Mouse (Mus musculus) midbrain, embryonic 16.5 days (tissue): ENCODE results near the gene Safb2. TPM values are rescaled to one million over a fixed set of nuclear protein-coding genes. Genes with fewer than 3 reads are reported as not detected.
"Not testable (repeated sequence)": the region's sequence is repeated elsewhere in the genome, so short reads cannot be mapped to it uniquely, and the experiment has no call there.

ENCODE experiments used
- ATAC-seq: fragments of 200-750 bp; cut with Nextera tagmentation; 2 replicates; pipeline ENCODE4 v1.8.0; 2017; ENCODE audit warnings: moderate TSS enrichment
- H3K27ac ChIP-seq: fragments of 300-500 bp; sonication (generic); 2 replicates; pipeline ENCODE4 v1.5.1; 2014; ENCODE audit warnings: mild to moderate bottlenecking, low read length, mixed read lengths
- H3K27me3 ChIP-seq: fragments of 300-500 bp; sonication (generic); 2 replicates; pipeline ENCODE4 v1.6.1; 2014; ENCODE audit warnings: low read depth, low read length, mixed read lengths; ENCODE audit not compliant: control insufficient read depth, insufficient read depth
- H3K36me3 ChIP-seq: fragments of 300-500 bp; sonication (generic); 2 replicates; pipeline ENCODE4 v1.6.1; 2014; ENCODE audit warnings: mild to moderate bottlenecking, low read length, moderate library complexity, mixed read lengths; ENCODE audit not compliant: control insufficient read depth, insufficient read depth
- H3K4me1 ChIP-seq: fragments of 300-500 bp; sonication (generic); 2 replicates; pipeline ENCODE4 v1.6.1; 2014; ENCODE audit warnings: mild to moderate bottlenecking, low read length, mixed read lengths; ENCODE audit not compliant: control insufficient read depth, insufficient read depth
- H3K4me2 ChIP-seq: fragments of 300-500 bp; sonication (generic); 2 replicates; pipeline ENCODE4 v1.6.1; 2014; ENCODE audit warnings: mild to moderate bottlenecking, low read length, mixed read lengths
- H3K4me3 ChIP-seq: fragments of 300-500 bp; sonication (generic); 2 replicates; pipeline ENCODE4 v1.5.1; 2014; ENCODE audit warnings: low read depth, mild to moderate bottlenecking, low read length, moderate library complexity, mixed read lengths
- H3K9ac ChIP-seq: fragments of 300-500 bp; sonication (generic); 2 replicates; pipeline ENCODE4 v1.6.1; 2014; ENCODE audit warnings: low read depth, low read length, mixed read lengths
- H3K9me3 ChIP-seq: fragments of 300-500 bp; sonication (generic); replicated peaks from 2 replicates; pipeline ENCODE4 v1.6.1; 2014; ENCODE audit warnings: mild to moderate bottlenecking, low read length, mixed read lengths; ENCODE audit not compliant: control insufficient read depth, poor library complexity, severe bottlenecking
- WGBS: fragments of 180-500 bp; shearing (Covaris S2); extraction: QIAGEN DNeasy Blood & Tissue Kit; methylation state at CpG from one replicate; pipeline ENCODE4 v1.1.7; 2014; 5-methylcytosine and 5-hydroxymethylcytosine counted together
- polyA plus RNA-seq: library from polyadenylated mRNA; unstranded; fragments of >200 nt; fragmentation: Nextera tagmentation; extraction: Ambion mirVana; gene quantifications from 2 replicates; pipeline ENCODE4 v1.2.1, GENCODE M21; 2015

Safb2 gene
- polyA plus RNA-seq = 63.2 and 70.6 TPM in 2 replicates

GRCm38 (mm10) chr17:56584257-56585130 is at the start of gene Safb2, which contains the start of gene Safb:
TSS of gene Safb2 (minus strand) at chr17:56584585.
TSS of gene Safb (plus strand) at chr17:56584825.
- H3K9ac ChIP-seq = peak within 1 kb of the TSS; percentile 87
- peaks cover 16% of the 10 kb centered on the region for H3K36me3 ChIP-seq
- under 1% methylated on average over 84 of the region's 101 CpGs for WGBS
- peaks cover 41% of the 10 kb centered on the region for H3K4me1 ChIP-seq
- peak within 1 kb of the TSS; percentile 95 for H3K4me2 ChIP-seq
- H3K4me3 ChIP-seq = peak within 1 kb of the TSS; percentile 83
- peak; percentile 95 for ATAC-seq
- H3K27ac ChIP-seq = peak within 1 kb of the TSS; percentile 95
- H3K9me3 ChIP-seq = no peaks in the 10 kb centered on the region
- no peaks in the 10 kb centered on the region for H3K27me3 ChIP-seq

- Histone ChIP-seq H3K27ac (no peak overlapping the region), H3K27me3 (no peaks in the 10 kb centered on the region), H3K36me3 (no peaks in the 10 kb centered on the region), H3K4me3 (no peak overlapping the region), H3K9ac (no peak overlapping the region), H3K4me2 (no peak overlapping the region), H3K4me1 (no peaks in the 10 kb centered on the region), H3K9me3 (no peaks in the 10 kb centered on the region)
- no peak for ATAC-seq
- WGBS = 81% methylated on average over 6 of the region's 6 CpGs
These were observed 49.6 kb upstream of the Safb2 start for GRCm38 (mm10) chr17:56634023-56634422.

GRCm38 (mm10) chr17:56631807-56632206 is 47.4 kb upstream of the Safb2 start:
- Histone ChIP-seq H3K4me3 (no peak overlapping the region), H3K36me3 (no peaks in the 10 kb centered on the region), H3K27ac (no peak overlapping the region), H3K4me2 (no peak overlapping the region), H3K9me3 (no peaks in the 10 kb centered on the region), H3K4me1 (peaks cover 4% of the 10 kb centered on the region; the same call in 1 of the 2 replicates), H3K27me3 (no peaks in the 10 kb centered on the region), H3K9ac (no peak overlapping the region)
- WGBS = 44% methylated on average over 4 of the region's 4 CpGs
- ATAC-seq = no peak

GRCm38 (mm10) chr17:56629800-56630781 is 45.7 kb upstream of the Safb2 start:
- H3K4me1 ChIP-seq = peaks cover 16% of the 10 kb centered on the region
- 90% methylated on average over 26 of the region's 27 CpGs for WGBS
- H3K27me3 ChIP-seq, ATAC-seq, H3K9me3 ChIP-seq, H3K4me3 ChIP-seq, H3K36me3 ChIP-seq, H3K27ac ChIP-seq, H3K9ac ChIP-seq, H3K4me2 ChIP-seq: not testable (repeated sequence)

- ATAC-seq = peak; percentile 70
- peak within 1 kb of the TSS; percentile 87 for H3K9ac ChIP-seq
- WGBS = 7% methylated on average over 26 of the region's 26 CpGs
- H3K9me3 ChIP-seq = no peaks in the 10 kb centered on the region
- H3K4me2 ChIP-seq = peak within 1 kb of the TSS; percentile 87
- peak within 1 kb of the TSS; percentile 82 for H3K4me3 ChIP-seq
- H3K27me3 ChIP-seq = no peaks in the 10 kb centered on the region
- no peaks in the 10 kb centered on the region for H3K36me3 ChIP-seq
- peak within 1 kb of the TSS; percentile 81 for H3K27ac ChIP-seq
- H3K4me1 ChIP-seq = peaks cover 19% of the 10 kb centered on the region
These were observed 43.3 kb upstream of the Safb2 start, which contains the start of gene Catsperd for GRCm38 (mm10) chr17:56627530-56628277. TSS of gene Catsperd (plus strand) at chr17:56628143.

- under 1% methylated on average over 48 of the region's 51 CpGs for WGBS
- Histone ChIP-seq H3K4me1 (peaks cover 19% of the 10 kb centered on the region), H3K4me3 (peak within 1 kb of the TSS; percentile 82), H3K27me3 (no peaks in the 10 kb centered on the region), H3K27ac (peak within 1 kb of the TSS; percentile 81), H3K36me3 (peaks cover 5% of the 10 kb centered on the region; the same call in 1 of the 2 replicates), H3K9me3 (no peaks in the 10 kb centered on the region), H3K9ac (peak within 1 kb of the TSS; percentile 87), H3K4me2 (peak within 1 kb of the TSS; percentile 87)
- peak; percentile 87 for ATAC-seq
These were observed 42.5 kb upstream of the Safb2 start, which contains the start of gene Lonp1 for GRCm38 (mm10) chr17:56626754-56627470. TSS of gene Lonp1 (minus strand) at chr17:56626887.

- Histone ChIP-seq H3K9me3 (no peaks in the 10 kb centered on the region), H3K4me1 (peaks cover 19% of the 10 kb centered on the region), H3K36me3 (peaks cover 10% of the 10 kb centered on the region), H3K4me2 (peak overlapping the region; percentile 87), H3K9ac (peak overlapping the region; percentile 87), H3K27ac (peak overlapping the region; percentile 81), H3K27me3 (no peaks in the 10 kb centered on the region), H3K4me3 (peak overlapping the region; percentile 82)
- 1% methylated on average over 32 of the region's 32 CpGs for WGBS
- ATAC-seq = no peak; the same call in 1 of the 2 replicates
These were observed 41.9 kb upstream of the Safb2 start for GRCm38 (mm10) chr17:56626260-56626659.
